Mouse (Mus musculus): ENCODE measurements around the gene Gm1604a. TPM values are rescaled to one million over a fixed set of nuclear protein-coding genes. Genes with fewer than 3 reads are reported as not detected.
"Not testable (repeated sequence)": the region's sequence is repeated elsewhere in the genome, so short reads cannot be mapped to it uniquely, and the experiment has no call there.

Gene Gm1604a
- polyA plus RNA-seq, 1 experiment from 2014 or later: not detected

DNA sequence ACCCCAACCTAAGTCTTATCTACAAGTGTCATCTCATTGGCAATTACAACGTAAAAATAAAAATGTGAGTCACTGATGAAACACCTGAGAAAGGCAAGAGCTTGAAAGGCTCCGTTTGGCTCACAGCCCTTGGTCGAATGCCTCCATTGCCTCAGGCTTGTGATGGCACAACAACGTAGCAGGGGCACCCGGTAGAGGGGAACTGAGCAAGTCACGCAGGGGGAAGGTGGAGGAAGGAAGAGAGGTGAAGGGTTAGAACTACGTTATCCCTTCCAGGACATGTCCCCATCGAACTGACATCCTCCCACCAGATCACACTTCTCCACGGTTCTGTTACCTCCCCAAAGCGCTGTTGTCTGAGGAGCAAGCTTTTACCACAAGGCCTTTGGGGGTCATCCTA is 101.1 kb downstream of the Gm1604a start:
- H3K27ac ChIP-seq (ENCODE audit: low read depth, low read length); H3K4me3 ChIP-seq (ENCODE audit: low read depth, low read length); H3K9ac ChIP-seq (replicated peaks; ENCODE audit: low read depth, low read length); H3K4me2 ChIP-seq (ENCODE audit: low read depth, low read length); H3K36me3 ChIP-seq (ENCODE audit: control insufficient read depth, insufficient read depth, low read length); H3K9me3 ChIP-seq (ENCODE audit: control insufficient read depth, low read length); ATAC-seq (ENCODE audit: low read depth); H3K27me3 ChIP-seq (ENCODE audit: control insufficient read depth, insufficient read depth, low read length); H3K4me1 ChIP-seq (ENCODE audit: control insufficient read depth, insufficient read depth, low read length): not testable (repeated sequence)
- 88% methylated on average over 6 of the region's 10 CpGs for WGBS

DNA sequence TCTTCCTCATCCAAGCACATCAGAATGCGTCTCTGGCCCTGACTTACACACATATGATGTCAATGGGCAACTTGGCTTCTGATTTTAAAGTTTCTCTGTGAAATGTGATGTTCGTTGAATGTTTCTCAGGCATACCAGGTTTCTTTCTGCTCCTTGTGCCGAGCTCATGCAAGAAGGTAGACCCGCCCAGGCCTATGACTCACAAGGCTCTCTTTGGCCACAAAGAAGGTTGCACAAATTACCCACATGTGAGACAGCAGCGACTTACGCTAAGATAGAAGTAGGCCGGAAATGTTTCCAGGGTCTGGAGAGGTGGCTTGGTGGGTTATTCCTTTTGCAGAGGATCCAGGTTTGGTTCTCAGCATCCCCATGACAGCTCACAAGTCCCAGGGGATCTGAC is 108.6 kb downstream of the Gm1604a start:
- H3K36me3 ChIP-seq (ENCODE audit: control insufficient read depth, insufficient read depth, low read length); H3K4me3 ChIP-seq (ENCODE audit: low read depth, low read length); H3K9me3 ChIP-seq (ENCODE audit: control insufficient read depth, low read length); H3K4me2 ChIP-seq (ENCODE audit: low read depth, low read length); H3K27ac ChIP-seq (ENCODE audit: low read depth, low read length); ATAC-seq (ENCODE audit: low read depth); H3K9ac ChIP-seq (replicated peaks; ENCODE audit: low read depth, low read length); H3K4me1 ChIP-seq (ENCODE audit: control insufficient read depth, insufficient read depth, low read length); H3K27me3 ChIP-seq (ENCODE audit: control insufficient read depth, insufficient read depth, low read length): not testable (repeated sequence)
- WGBS: no CpG with 5 or more reads among the region's 7 CpGs

DNA sequence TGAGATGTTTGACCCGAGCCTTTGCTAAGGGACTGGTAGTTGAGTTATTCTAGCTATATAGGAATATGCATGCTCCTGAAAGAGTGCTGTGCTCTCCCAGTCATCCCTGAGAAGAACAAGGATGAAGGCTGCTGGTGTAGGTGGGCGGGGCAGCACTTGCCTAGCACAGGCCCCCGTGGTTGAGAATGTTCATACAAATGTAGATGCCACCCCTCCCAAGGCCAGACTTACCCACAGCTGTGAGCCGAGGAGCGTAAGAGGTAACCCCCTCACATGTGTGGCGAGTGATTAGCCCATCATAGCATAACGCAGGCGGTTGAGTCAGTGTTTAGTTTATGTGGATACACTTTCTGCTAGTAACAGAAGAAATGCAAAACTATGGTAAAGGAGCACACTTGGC is 109.9 kb downstream of the Gm1604a start:
- 91% methylated on average over 7 of the region's 8 CpGs for WGBS
- H3K4me3 ChIP-seq (ENCODE audit: low read depth, low read length); H3K27ac ChIP-seq (ENCODE audit: low read depth, low read length); H3K9ac ChIP-seq (replicated peaks; ENCODE audit: low read depth, low read length); H3K9me3 ChIP-seq (ENCODE audit: control insufficient read depth, low read length); H3K36me3 ChIP-seq (ENCODE audit: control insufficient read depth, insufficient read depth, low read length); H3K4me2 ChIP-seq (ENCODE audit: low read depth, low read length); H3K27me3 ChIP-seq (ENCODE audit: control insufficient read depth, insufficient read depth, low read length); ATAC-seq (ENCODE audit: low read depth); H3K4me1 ChIP-seq (ENCODE audit: control insufficient read depth, insufficient read depth, low read length): not testable (repeated sequence)

Other genes with a start within 250 kb of the Gm1604a start
- gene Ezr, start 242.8 kb upstream of the Gm1604a start, polyA plus RNA-seq (2014; fragmentation: Nextera tagmentation; extraction: Ambion mirVana): 50.5 and 62.8 TPM in 2 replicates
- gene Rsph3b, start 76.9 kb upstream of the Gm1604a start, polyA plus RNA-seq (2014; fragmentation: Nextera tagmentation; extraction: Ambion mirVana): 57.8 and 63.5 TPM in 2 replicates
- 64.9 and 75.2 TPM in 2 replicates for gene Tagap1, start 64.4 kb upstream of the Gm1604a start, polyA plus RNA-seq (2014; fragmentation: Nextera tagmentation; extraction: Ambion mirVana)
- 66.0 and 91.2 TPM in 2 replicates for gene Rnaset2b, start 54.9 kb upstream of the Gm1604a start, polyA plus RNA-seq (2014; fragmentation: Nextera tagmentation; extraction: Ambion mirVana)
- gene Gm49721, start 46.7 kb upstream of the Gm1604a start, polyA plus RNA-seq (2014; fragmentation: Nextera tagmentation; extraction: Ambion mirVana): 0.44 TPM in 1 of 2 replicates, not detected in the other
- gene Rps6ka2, start 144.5 kb downstream of the Gm1604a start, polyA plus RNA-seq (2014; fragmentation: Nextera tagmentation; extraction: Ambion mirVana): 20.7 and 27.8 TPM in 2 replicates